In genomic region chr5:120280321-120280720, GRCm38 (mm10) we compare ENCODE assay signal across 12 mouse cellular contexts.
DNase-seq lines count a peak whose midpoint lies in the region; ATAC-seq and TF ChIP-seq lines count a peak whose summit lies in the region.
"Had no signal": no experiment of that assay in that cellular context is flagged by ENCODE, and none has a peak within 500 bp of the region (broad histone marks: within the 10 kb centered on the region; RNA-seq: fewer than 3 reads in every experiment).

No protein-coding gene starts in this region.

- peak; percentile 39 for DNase-seq in embryo, embryonic 10 days (ENCODE audit: low spot score)
- no peak for DNase-seq in embryo, embryonic 11 days
- no peak for DNase-seq in liver, embryonic 11.5 days (ENCODE audit: low spot score)
- DNase-seq in lung, adult 2 months, result no peak
- DNase-seq: thymus, postnatal 4 days had no signal

- H3K9ac ChIP-seq in liver, embryonic 11.5 days (ENCODE audit: low read depth, low read length), result no peak overlapping the region
- no peak overlapping the region for H3K9ac ChIP-seq in liver, embryonic 12.5 days
- no peak overlapping the region for H3K9ac ChIP-seq in limb, embryonic 13.5 days
- peak overlapping the region; percentile 55; the same call in 1 of the 2 replicates for H3K9ac ChIP-seq in neural tube, embryonic 13.5 days
- H3K9ac ChIP-seq: limb, embryonic 15.5 days had no signal

- no peak overlapping the region for H3K27ac ChIP-seq in liver, embryonic 11.5 days (ENCODE audit: low read depth, low read length)
- H3K27ac ChIP-seq in liver, embryonic 12.5 days, result no peak overlapping the region
- no peak overlapping the region for H3K27ac ChIP-seq in limb, embryonic 13.5 days
- peak overlapping the region; percentile 86 for H3K27ac ChIP-seq in neural tube, embryonic 13.5 days (replicated peaks)
- H3K27ac ChIP-seq: limb, embryonic 15.5 days; macrophage had no signal

- TF ChIP-seq POLR2A in lung, adult 2 months (IDR thresholded peaks at IDR 0.05; ENCODE audit: borderline replicate concordance, extremely low read depth, low read depth, low read length), result no peak

- no peak for TF ChIP-seq CTCF in lung, adult 2 months (IDR thresholded peaks at IDR 0.05; ENCODE audit: insufficient read depth, low read length)

- WGBS in liver, embryonic 11.5 days, result under 1% methylated on average over 13 of the region's 13 CpGs
- 2% methylated on average over 13 of the region's 13 CpGs for WGBS in liver, embryonic 12.5 days (ENCODE audit: insufficient replicate concordance)
- WGBS in limb, embryonic 13.5 days, result 2% methylated on average over 13 of the region's 13 CpGs
- WGBS in neural tube, embryonic 13.5 days, result under 1% methylated on average over 13 of the region's 13 CpGs
- 3% methylated on average over 13 of the region's 13 CpGs for WGBS in lung, adult 2 months

- H3K4me1 ChIP-seq in liver, embryonic 11.5 days (replicated peaks; ENCODE audit: control insufficient read depth, insufficient read depth, low read length), result peaks cover 9% of the 10 kb centered on the region
- H3K4me1 ChIP-seq in liver, embryonic 12.5 days, result peaks cover 9% of the 10 kb centered on the region; the same call in 1 of the 2 replicates
- peaks cover 14% of the 10 kb centered on the region for H3K4me1 ChIP-seq in limb, embryonic 13.5 days
- H3K4me1 ChIP-seq in neural tube, embryonic 13.5 days (replicated peaks), result peaks cover 48% of the 10 kb centered on the region
- H3K4me1 ChIP-seq in lung, adult 2 months (ENCODE audit: control insufficient read depth, insufficient read depth, low read length), result no peaks in the 10 kb centered on the region

- no peak; the same call in 1 of the 2 replicates for ATAC-seq in liver, embryonic 11.5 days (replicated peaks; ENCODE audit: low FRiP score)
- ATAC-seq in liver, embryonic 12.5 days, result no peak
- ATAC-seq in limb, embryonic 13.5 days (ENCODE audit: low FRiP score, low read depth), result no peak
- no peak for ATAC-seq in neural tube, embryonic 13.5 days (ENCODE audit: low read depth)
- ATAC-seq in activated CD4-positive, CD25-positive, alpha-beta regulatory T cell, adult 4 months, result no peak

- 0 out of 2 replicates have a peak overlapping the region, but pooled peaks have one; percentile 4 for H3K4me2 ChIP-seq in liver, embryonic 11.5 days
- no peak overlapping the region for H3K4me2 ChIP-seq in liver, embryonic 12.5 days
- H3K4me2 ChIP-seq in limb, embryonic 13.5 days (replicated peaks), result peak overlapping the region; percentile 38
- peak overlapping the region; percentile 22 for H3K4me2 ChIP-seq in neural tube, embryonic 13.5 days
- H3K4me2 ChIP-seq: limb, embryonic 15.5 days had no signal

- H3K27me3 ChIP-seq in liver, embryonic 11.5 days (replicated peaks; ENCODE audit: control insufficient read depth, insufficient read depth, low read length), result peaks cover 64% of the 10 kb centered on the region
- H3K27me3 ChIP-seq in liver, embryonic 12.5 days (replicated peaks), result peaks cover 95% of the 10 kb centered on the region
- peaks cover 94% of the 10 kb centered on the region for H3K27me3 ChIP-seq in limb, embryonic 13.5 days
- H3K27me3 ChIP-seq in neural tube, embryonic 13.5 days, result peaks cover 52% of the 10 kb centered on the region

- no peaks in the 10 kb centered on the region for H3K9me3 ChIP-seq in liver, embryonic 11.5 days (ENCODE audit: control insufficient read depth, low read length)
- no peaks in the 10 kb centered on the region for H3K9me3 ChIP-seq in liver, embryonic 12.5 days (replicated peaks)
- 0 out of 2 replicates have a peak, but pooled peaks cover 4% of the 10 kb centered on the region for H3K9me3 ChIP-seq in limb, embryonic 13.5 days
- no peaks in the 10 kb centered on the region for H3K9me3 ChIP-seq in neural tube, embryonic 13.5 days
- H3K9me3 ChIP-seq: G1E; limb, embryonic 15.5 days had no signal

- no peak overlapping the region for H3K4me3 ChIP-seq in liver, embryonic 11.5 days (ENCODE audit: low read depth, low read length)
- no peak overlapping the region for H3K4me3 ChIP-seq in liver, embryonic 12.5 days
- H3K4me3 ChIP-seq in limb, embryonic 13.5 days, result no peak overlapping the region
- H3K4me3 ChIP-seq in neural tube, embryonic 13.5 days, result no peak overlapping the region
- H3K4me3 ChIP-seq in lung, adult 2 months (replicated peaks; ENCODE audit: extremely low read depth, low read depth, low read length), result no peak overlapping the region
- H3K4me3 ChIP-seq: limb, embryonic 15.5 days had no signal

- H3K36me3 ChIP-seq in liver, embryonic 11.5 days (ENCODE audit: control insufficient read depth, insufficient read depth, low read length), result no peaks in the 10 kb centered on the region
- no peaks in the 10 kb centered on the region for H3K36me3 ChIP-seq in liver, embryonic 12.5 days
- H3K36me3 ChIP-seq in limb, embryonic 13.5 days, result no peaks in the 10 kb centered on the region
- no peaks in the 10 kb centered on the region for H3K36me3 ChIP-seq in neural tube, embryonic 13.5 days
- H3K36me3 ChIP-seq: G1E; limb, embryonic 15.5 days had no signal
